Mouse (Mus musculus): ENCODE data around the gene Rcor2. TPM values are rescaled to one million over a fixed set of nuclear protein-coding genes. Genes with fewer than 3 reads are reported as not detected.
A peak's percentile ranks its signal among the peaks of the same experiment; 100 is the strongest.

The Rcor2 gene
- polyA plus RNA-seq, 1 experiment from 2014 or later, result 30.0 TPM

DNA sequence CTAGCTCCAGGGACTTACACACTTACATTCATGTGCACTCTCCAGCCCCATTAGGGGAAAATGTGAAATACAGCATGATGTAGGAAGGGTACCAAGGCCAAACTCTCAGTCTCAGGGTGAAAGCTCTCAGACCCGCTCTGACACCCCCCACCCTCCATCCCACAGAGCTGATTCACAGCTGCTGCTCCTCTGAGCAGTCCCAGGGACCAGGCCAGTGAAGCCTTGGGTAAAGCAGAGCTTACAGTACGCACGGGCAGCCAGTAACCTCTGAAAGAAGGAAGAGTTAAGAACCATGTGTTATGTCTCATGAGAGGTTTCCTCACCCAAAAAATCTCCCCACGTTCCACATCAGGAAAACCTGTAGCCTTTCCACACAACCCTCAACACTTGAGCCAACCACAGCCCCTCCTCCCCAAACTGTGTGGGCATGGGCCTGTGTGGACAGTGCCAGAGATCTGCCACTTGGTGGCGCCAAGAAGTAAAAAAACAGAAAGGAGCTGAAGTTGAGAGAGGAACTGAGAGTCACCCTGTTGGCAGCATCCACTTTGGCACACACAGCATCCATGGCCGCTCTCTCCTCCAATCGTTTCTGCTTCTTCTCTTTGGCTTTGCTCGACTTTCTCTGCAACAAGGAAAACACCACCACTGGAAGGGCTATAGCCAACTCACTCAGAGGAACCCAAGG, 32.4 kb upstream of the Rcor2 start:
- H3K27ac ChIP-seq (replicated peaks; ENCODE audit: low read depth, low read length), result no peak overlapping the region
- peak; percentile 77 for DNase-seq (ENCODE audit: low spot score)
- no peak overlapping the region for H3K9ac ChIP-seq (ENCODE audit: low read length)
- no peak overlapping the region for H3K4me2 ChIP-seq (ENCODE audit: low read depth, severe bottlenecking)
- peaks cover 3% of the 10 kb centered on the region; the same call in 1 of the 2 replicates for H3K4me1 ChIP-seq (ENCODE audit: control insufficient read depth, insufficient read depth, low read length)
- H3K27me3 ChIP-seq (ENCODE audit: control insufficient read depth, insufficient read depth, low read length), result no peaks in the 10 kb centered on the region
- no peaks in the 10 kb centered on the region for H3K9me3 ChIP-seq (ENCODE audit: control insufficient read depth, low read length)
- H3K4me3 ChIP-seq (ENCODE audit: low read depth, low read length), result no peak overlapping the region
- WGBS, result 62% methylated on average over 8 of the region's 8 CpGs
- H3K36me3 ChIP-seq (ENCODE audit: control insufficient read depth, insufficient read depth, low read length), result peaks cover 11% of the 10 kb centered on the region
- ATAC-seq (ENCODE audit: insufficient number of reproducible peaks, low FRiP score, low TSS enrichment, low read depth), result 0 out of 2 replicates have a peak, but pooled peaks have one; percentile 14

GRCm38 (mm10) chr19:7235461-7235860, 31.7 kb upstream of the Rcor2 start:
- no peak for DNase-seq (ENCODE audit: low spot score)
- WGBS, result 92% methylated on average over 9 of the region's 9 CpGs

GRCm38 (mm10) chr19:7236011-7236410, 31.1 kb upstream of the Rcor2 start:
- DNase-seq (ENCODE audit: low spot score) (no peak), ATAC-seq (ENCODE audit: insufficient number of reproducible peaks, low FRiP score, low TSS enrichment, low read depth) (no peak)
- Histone ChIP-seq H3K4me3 (ENCODE audit: low read depth, low read length) (no peak overlapping the region), H3K9me3 (ENCODE audit: control insufficient read depth, low read length) (no peaks in the 10 kb centered on the region), H3K36me3 (ENCODE audit: control insufficient read depth, insufficient read depth, low read length) (peaks cover 4% of the 10 kb centered on the region; the same call in 1 of the 2 replicates), H3K4me2 (ENCODE audit: low read depth, severe bottlenecking) (no peak overlapping the region), H3K4me1 (ENCODE audit: control insufficient read depth, insufficient read depth, low read length) (peaks cover 7% of the 10 kb centered on the region; the same call in 1 of the 2 replicates), H3K27ac (replicated peaks; ENCODE audit: low read depth, low read length) (no peak overlapping the region), H3K27me3 (ENCODE audit: control insufficient read depth, insufficient read depth, low read length) (no peaks in the 10 kb centered on the region), H3K9ac (ENCODE audit: low read length) (no peak overlapping the region)
- 95% methylated on average over 2 of the region's 2 CpGs for WGBS

More at GRCm38 (mm10) chr19:7235461-7235860, 31.7 kb upstream of the Rcor2 start:
- Histone ChIP-seq H3K36me3 (ENCODE audit: control insufficient read depth, insufficient read depth, low read length) (peaks cover 4% of the 10 kb centered on the region), H3K27ac (replicated peaks; ENCODE audit: low read depth, low read length) (no peak overlapping the region), H3K4me1 (ENCODE audit: control insufficient read depth, insufficient read depth, low read length) (peaks cover 7% of the 10 kb centered on the region; the same call in 1 of the 2 replicates), H3K9me3 (ENCODE audit: control insufficient read depth, low read length) (no peaks in the 10 kb centered on the region), H3K9ac (ENCODE audit: low read length) (no peak overlapping the region), H3K4me2 (ENCODE audit: low read depth, severe bottlenecking) (no peak overlapping the region), H3K27me3 (ENCODE audit: control insufficient read depth, insufficient read depth, low read length) (no peaks in the 10 kb centered on the region), H3K4me3 (ENCODE audit: low read depth, low read length) (no peak overlapping the region)
- ATAC-seq (ENCODE audit: insufficient number of reproducible peaks, low FRiP score, low TSS enrichment, low read depth), result no peak

DNA sequence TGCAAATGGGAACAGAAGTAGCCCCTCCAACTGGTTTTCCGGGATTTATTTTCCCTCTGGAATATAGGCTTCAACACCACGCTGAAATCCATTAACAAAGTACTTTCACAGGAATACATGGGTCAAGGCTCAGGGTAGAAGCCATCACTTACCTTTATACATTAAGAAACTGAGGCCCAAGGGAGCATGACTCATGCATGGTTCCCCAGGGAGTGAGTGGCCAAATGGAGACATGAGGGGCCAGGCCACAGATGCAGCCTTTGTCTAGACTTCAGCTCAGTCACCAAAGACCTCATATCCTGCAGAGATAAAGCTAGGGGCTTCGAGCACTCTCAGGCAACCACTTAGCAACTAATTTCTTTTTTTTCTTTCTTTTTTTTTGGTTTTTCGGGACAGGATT, 30.4 kb upstream of the Rcor2 start:
- no peak for ATAC-seq (ENCODE audit: insufficient number of reproducible peaks, low FRiP score, low TSS enrichment, low read depth)
- Histone ChIP-seq H3K4me3 (ENCODE audit: low read depth, low read length) (no peak overlapping the region), H3K4me2 (ENCODE audit: low read depth, severe bottlenecking) (no peak overlapping the region), H3K36me3 (ENCODE audit: control insufficient read depth, insufficient read depth, low read length) (peaks cover 4% of the 10 kb centered on the region; the same call in 1 of the 2 replicates), H3K9ac (ENCODE audit: low read length) (no peak overlapping the region), H3K9me3 (ENCODE audit: control insufficient read depth, low read length) (no peaks in the 10 kb centered on the region), H3K27me3 (ENCODE audit: control insufficient read depth, insufficient read depth, low read length) (no peaks in the 10 kb centered on the region), H3K4me1 (ENCODE audit: control insufficient read depth, insufficient read depth, low read length) (peaks cover 7% of the 10 kb centered on the region; the same call in 1 of the 2 replicates), H3K27ac (replicated peaks; ENCODE audit: low read depth, low read length) (no peak overlapping the region)
- no peak for DNase-seq (ENCODE audit: low spot score)
- WGBS, result 87% methylated on average over 4 of the region's 4 CpGs

- no peaks in the 10 kb centered on the region; the same call in 1 of the 2 replicates for H3K36me3 ChIP-seq (ENCODE audit: control insufficient read depth, insufficient read depth, low read length)
- ATAC-seq (ENCODE audit: insufficient number of reproducible peaks, low FRiP score, low TSS enrichment, low read depth), result no peak
- peaks cover 7% of the 10 kb centered on the region; the same call in 1 of the 2 replicates for H3K4me1 ChIP-seq (ENCODE audit: control insufficient read depth, insufficient read depth, low read length)
- no peak for DNase-seq (ENCODE audit: low spot score)
- no peak overlapping the region for H3K27ac ChIP-seq (replicated peaks; ENCODE audit: low read depth, low read length)
- no peaks in the 10 kb centered on the region for H3K27me3 ChIP-seq (ENCODE audit: control insufficient read depth, insufficient read depth, low read length)
- peak overlapping the region; percentile 72; the same call in 1 of the 2 replicates for H3K4me3 ChIP-seq (ENCODE audit: low read depth, low read length)
- H3K4me2 ChIP-seq (ENCODE audit: low read depth, severe bottlenecking), result peak overlapping the region; percentile 97
- no peak overlapping the region for H3K9ac ChIP-seq (ENCODE audit: low read length)
- no peaks in the 10 kb centered on the region for H3K9me3 ChIP-seq (ENCODE audit: control insufficient read depth, low read length)
- WGBS, result 92% methylated on average over 3 of the region's 3 CpGs
Observed at GRCm38 (mm10) chr19:7239574-7239973, 27.6 kb upstream of the Rcor2 start.

GRCm38 (mm10) chr19:7240291-7240690, 26.8 kb upstream of the Rcor2 start:
- H3K27me3 ChIP-seq (ENCODE audit: control insufficient read depth, insufficient read depth, low read length), result no peaks in the 10 kb centered on the region
- ATAC-seq (ENCODE audit: insufficient number of reproducible peaks, low FRiP score, low TSS enrichment, low read depth) (peak; percentile 13; the same call in 1 of the 2 replicates), DNase-seq (ENCODE audit: low spot score) (peak; percentile 40)
- H3K9me3 ChIP-seq (ENCODE audit: control insufficient read depth, low read length), result no peaks in the 10 kb centered on the region
- peak overlapping the region; percentile 76; the same call in 1 of the 2 replicates for H3K27ac ChIP-seq (replicated peaks; ENCODE audit: low read depth, low read length)
- 4% methylated on average over 13 of the region's 13 CpGs for WGBS
- H3K4me2 ChIP-seq (ENCODE audit: low read depth, severe bottlenecking), result peak overlapping the region; percentile 97
- peak overlapping the region; percentile 72 for H3K4me3 ChIP-seq (ENCODE audit: low read depth, low read length)
- no peaks in the 10 kb centered on the region; the same call in 1 of the 2 replicates for H3K36me3 ChIP-seq (ENCODE audit: control insufficient read depth, insufficient read depth, low read length)
- peak overlapping the region; percentile 71 for H3K9ac ChIP-seq (ENCODE audit: low read length)
- peaks cover 7% of the 10 kb centered on the region; the same call in 1 of the 2 replicates for H3K4me1 ChIP-seq (ENCODE audit: control insufficient read depth, insufficient read depth, low read length)

DNA sequence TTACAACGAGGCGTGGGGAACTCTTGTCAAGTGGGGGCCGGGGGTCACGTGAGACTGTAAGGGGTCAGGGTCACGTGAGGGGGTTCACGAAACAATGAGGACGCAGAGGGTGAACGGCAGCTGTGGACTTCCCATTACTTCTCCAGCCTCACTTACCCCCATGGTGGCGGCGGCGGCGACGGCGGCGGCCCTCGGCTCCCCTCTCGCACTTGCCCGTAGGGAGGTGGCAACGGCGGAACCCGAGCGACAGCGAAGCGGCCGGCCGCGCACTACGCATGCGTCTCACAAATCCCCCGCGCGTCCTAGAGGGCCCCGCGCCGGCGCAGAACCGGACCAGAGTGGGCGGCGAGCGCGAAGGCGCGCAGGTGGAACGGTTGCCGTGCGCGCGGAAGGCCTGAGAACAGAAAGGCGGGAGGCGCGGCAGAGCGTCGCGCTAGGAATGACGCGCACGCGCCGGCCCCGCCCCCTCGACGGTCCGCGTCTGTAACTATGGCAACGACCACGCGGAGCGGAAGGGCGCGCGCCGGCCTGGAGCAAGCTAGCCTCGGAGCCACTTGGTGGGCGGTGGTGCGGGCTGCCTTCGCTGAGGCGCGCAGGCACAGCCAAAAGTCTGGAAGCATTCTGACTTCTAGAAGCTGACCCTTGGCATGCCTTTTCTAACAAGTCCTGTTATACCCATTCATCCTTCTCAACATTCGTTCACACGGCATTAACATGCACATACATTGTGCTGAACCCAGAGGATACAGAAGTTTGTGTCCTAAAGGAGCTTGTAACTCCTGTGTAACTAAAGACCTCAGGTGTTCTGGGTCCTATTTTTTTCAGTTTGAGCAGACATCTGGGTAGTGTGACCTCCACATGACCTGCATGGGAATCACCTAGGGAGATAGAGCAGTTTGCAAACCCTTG, 26.1 kb upstream of the Rcor2 start, which contains the start of gene Naa40:
Gene Naa40 (minus strand): TSS at position 402 of the 909 bp plus-strand sequence.
- H3K27ac ChIP-seq (replicated peaks; ENCODE audit: low read depth, low read length), result peak within 1 kb of the TSS; percentile 76
- H3K27me3 ChIP-seq (ENCODE audit: control insufficient read depth, insufficient read depth, low read length), result no peaks in the 10 kb centered on the region
- peak within 1 kb of the TSS; percentile 97 for H3K4me2 ChIP-seq (ENCODE audit: low read depth, severe bottlenecking)
- peak; percentile 97 for DNase-seq (ENCODE audit: low spot score)
- H3K4me3 ChIP-seq (ENCODE audit: low read depth, low read length), result peak within 1 kb of the TSS; percentile 72
- H3K36me3 ChIP-seq (ENCODE audit: control insufficient read depth, insufficient read depth, low read length), result no peaks in the 10 kb centered on the region; the same call in 1 of the 2 replicates
- H3K4me1 ChIP-seq (ENCODE audit: control insufficient read depth, insufficient read depth, low read length), result peaks cover 7% of the 10 kb centered on the region; the same call in 1 of the 2 replicates
- peak; percentile 93 for ATAC-seq (ENCODE audit: insufficient number of reproducible peaks, low FRiP score, low TSS enrichment, low read depth)
- H3K9ac ChIP-seq (ENCODE audit: low read length), result peak within 1 kb of the TSS; percentile 71
- no peaks in the 10 kb centered on the region for H3K9me3 ChIP-seq (ENCODE audit: control insufficient read depth, low read length)
- under 1% methylated on average over 76 of the region's 80 CpGs for WGBS

DNA sequence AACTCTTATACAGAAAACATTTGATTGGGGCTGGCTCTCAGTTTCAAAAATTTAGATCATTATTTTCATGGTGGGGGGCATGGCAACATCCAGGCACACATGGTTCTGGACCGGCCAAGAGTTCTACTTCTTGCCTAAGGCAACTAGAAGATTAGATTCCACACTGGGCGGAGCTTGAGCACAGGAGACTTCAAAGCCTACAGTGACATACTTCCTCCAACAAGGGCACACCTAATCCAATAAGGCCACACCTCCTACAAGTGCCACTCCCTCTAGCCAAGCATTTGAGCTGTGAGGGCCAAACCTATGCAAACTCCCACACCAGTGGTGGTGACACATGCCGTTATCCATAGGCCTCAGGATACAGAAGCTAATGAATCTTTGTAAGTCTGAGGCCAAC, 21.1 kb upstream of the Rcor2 start:
- Histone ChIP-seq H3K9me3 (ENCODE audit: control insufficient read depth, low read length) (no peaks in the 10 kb centered on the region), H3K27ac (replicated peaks; ENCODE audit: low read depth, low read length) (no peak overlapping the region), H3K27me3 (ENCODE audit: control insufficient read depth, insufficient read depth, low read length) (no peaks in the 10 kb centered on the region), H3K9ac (ENCODE audit: low read length) (no peak overlapping the region), H3K4me2 (ENCODE audit: low read depth, severe bottlenecking) (no peak overlapping the region), H3K36me3 (ENCODE audit: control insufficient read depth, insufficient read depth, low read length) (no peaks in the 10 kb centered on the region), H3K4me3 (ENCODE audit: low read depth, low read length) (no peak overlapping the region), H3K4me1 (ENCODE audit: control insufficient read depth, insufficient read depth, low read length) (no peaks in the 10 kb centered on the region)
- ATAC-seq (ENCODE audit: insufficient number of reproducible peaks, low FRiP score, low TSS enrichment, low read depth) (no peak), DNase-seq (ENCODE audit: low spot score) (no peak)
- WGBS, result 74% methylated on average over 3 of the region's 3 CpGs

All from limb, embryonic 11.5 days (tissue).